Mouse (Mus musculus) adrenal gland, adult 2 months (tissue): Measurements from ENCODE around the gene Nup210. TPM values are rescaled to one million over a fixed set of nuclear protein-coding genes. Genes with fewer than 3 reads are reported as not detected.

Source experiments
- DNase-seq: peaks from one replicate; pipeline ENCODE4 v3.0.0; 2021
- polyA plus RNA-seq: library from polyadenylated mRNA; depleted of rRNA; stranded (reverse); fragments of >200 nt; gene quantifications from 2 replicates; pipeline ENCODE4 v1.2.3, GENCODE M21; 2012
- total RNA-seq, 2 experiments: library from RNA; stranded (reverse); gene quantifications; 2 replicates each; pipeline ENCODE4 v1.2.3; 2021

Gene Nup210
- total and polyA plus RNA-seq, 3 experiments: 4.1 to 6.7 (median 4.5) TPM

GRCm38 (mm10) chr6:91020810-91021209, 95.8 kb downstream of the Nup210 start:
- DNase-seq: no peak

DNA sequence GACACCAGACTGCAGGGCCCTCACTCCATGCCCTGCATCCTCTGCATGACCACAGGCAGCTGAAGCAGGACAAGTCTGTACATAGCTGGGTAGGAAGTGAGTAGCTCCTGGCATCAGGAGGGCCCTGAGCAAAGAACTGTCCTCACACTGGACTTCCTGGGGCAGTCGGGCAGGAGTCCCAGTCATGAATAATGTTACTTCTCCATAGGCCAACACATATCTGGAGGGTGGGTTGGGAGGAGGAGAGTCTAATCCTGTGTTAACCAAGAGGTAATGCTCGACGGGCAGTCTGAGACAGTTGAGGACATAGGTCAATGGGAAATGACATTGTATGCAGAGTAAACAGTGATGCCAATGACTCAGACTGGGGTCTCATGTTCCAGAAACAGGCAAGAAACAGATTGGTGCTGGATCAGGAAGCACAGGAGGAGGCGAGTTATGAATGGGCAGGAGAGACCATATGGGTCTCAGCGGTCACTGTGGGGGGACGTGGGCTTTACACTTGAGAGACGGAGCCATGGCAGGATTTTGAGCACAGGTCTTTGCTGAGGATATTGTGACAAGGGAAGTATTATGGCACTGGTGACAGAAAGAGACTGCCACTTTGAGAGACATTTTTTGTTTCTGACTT, 99.9 kb downstream of the Nup210 start:
- DNase-seq: no peak

DNA sequence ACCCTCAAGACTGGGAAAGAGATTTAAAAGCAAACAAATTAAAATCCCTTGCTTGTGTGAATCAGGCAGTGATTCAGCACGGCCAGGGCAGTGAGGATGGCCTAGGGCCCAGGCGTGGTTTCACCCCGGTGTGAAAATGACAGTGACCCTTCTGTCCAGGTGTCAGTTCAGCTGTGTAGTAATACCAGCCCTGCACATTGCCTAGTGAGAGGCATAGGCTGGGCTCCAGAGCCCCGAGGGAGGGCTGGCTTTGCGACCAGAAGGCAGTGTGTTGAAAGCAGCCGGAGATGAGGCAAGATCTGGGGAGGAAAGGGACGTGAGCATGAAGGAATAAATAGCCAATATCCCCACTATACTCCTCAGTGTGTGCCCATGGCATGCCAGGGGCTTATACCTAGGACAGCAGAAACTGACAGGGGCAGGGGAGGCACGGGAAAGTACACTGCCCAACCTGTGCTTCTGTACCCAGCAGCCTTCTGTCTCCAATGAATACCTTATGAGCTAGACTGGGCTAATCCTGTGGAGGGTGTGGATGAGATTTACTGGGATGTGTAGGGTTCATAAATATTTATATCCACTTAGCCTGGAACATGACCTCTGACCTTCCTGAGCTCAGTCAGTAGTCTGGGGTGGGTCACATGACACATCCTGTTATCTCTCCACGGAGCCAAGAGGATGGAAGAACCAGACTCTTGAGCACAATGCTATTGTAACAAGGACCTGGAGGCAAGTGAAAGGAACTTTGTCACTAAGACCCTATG, 102.3 kb downstream of the Nup210 start:
- DNase-seq: peak; percentile 17

- no peak for DNase-seq
These were observed 104.2 kb downstream of the Nup210 start for GRCm38 (mm10) chr6:91012458-91012857.

DNA sequence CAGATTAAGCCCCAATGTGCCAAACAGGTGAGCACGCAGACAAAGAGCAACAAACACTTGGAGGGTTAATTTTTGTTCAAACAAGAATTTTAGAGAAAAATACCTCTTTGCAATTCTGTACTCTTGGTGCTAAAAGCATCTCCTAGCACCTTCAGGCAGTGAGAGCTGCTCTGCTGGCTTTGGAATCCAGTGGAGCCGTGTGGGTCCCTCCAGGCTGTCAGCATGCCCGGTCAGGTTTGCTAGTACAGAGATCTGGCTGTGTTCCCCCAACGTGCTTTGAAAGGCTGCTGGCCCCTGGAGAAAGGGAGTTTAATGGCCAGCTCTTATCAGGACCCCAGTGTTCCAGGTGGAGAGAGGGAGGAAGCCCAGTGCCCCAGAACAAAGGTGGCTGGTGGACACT, 105.1 kb downstream of the Nup210 start:
- no peak for DNase-seq

DNA sequence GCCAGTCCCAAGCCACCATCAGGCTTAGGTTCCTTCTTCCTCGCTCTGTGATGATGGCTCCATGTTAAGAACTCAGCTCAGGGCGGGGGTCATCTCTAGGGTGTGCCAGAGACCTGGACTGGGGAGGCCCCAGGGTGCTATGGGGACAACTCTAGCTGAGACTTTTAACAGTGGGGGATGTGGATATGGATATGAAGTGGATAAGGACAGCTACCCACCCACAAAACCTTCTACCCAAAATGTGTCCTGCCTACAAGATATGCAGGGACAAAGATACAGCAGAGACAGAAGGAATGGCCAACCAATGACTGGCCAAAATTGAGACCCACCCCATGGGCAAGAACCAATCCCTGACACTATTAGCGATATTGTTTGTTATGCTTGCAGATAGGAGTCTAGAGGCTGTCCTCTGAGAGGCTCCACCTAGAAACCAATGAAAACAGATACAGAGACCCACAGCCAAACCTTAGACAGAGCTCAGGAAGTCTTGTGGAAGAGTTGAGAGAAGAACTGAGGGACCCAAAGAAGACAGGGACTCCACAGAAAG, 108.3 kb downstream of the Nup210 start:
- DNase-seq: no peak

DNA sequence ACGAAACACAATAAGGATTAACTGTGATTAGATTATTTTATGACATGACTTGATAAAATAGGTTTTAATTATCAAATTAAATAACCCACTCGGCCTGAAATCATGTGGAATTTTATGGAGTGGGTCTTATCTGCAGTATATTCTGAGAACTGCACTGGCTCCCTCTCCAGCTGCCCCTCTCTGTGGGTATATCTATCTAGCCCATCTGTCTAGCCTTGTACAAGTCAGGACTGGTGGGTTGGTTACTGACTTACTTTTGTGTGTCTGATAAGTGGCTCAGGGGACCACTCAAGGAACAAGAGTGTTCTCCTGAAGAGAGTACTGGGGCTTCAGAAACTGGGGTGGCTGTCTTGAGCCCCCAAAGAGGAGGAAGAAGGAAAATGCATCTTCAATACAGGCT, 109.4 kb downstream of the Nup210 start:
- no peak for DNase-seq

GRCm38 (mm10) chr6:91004157-91004556, 112.5 kb downstream of the Nup210 start:
- DNase-seq: no peak

DNA sequence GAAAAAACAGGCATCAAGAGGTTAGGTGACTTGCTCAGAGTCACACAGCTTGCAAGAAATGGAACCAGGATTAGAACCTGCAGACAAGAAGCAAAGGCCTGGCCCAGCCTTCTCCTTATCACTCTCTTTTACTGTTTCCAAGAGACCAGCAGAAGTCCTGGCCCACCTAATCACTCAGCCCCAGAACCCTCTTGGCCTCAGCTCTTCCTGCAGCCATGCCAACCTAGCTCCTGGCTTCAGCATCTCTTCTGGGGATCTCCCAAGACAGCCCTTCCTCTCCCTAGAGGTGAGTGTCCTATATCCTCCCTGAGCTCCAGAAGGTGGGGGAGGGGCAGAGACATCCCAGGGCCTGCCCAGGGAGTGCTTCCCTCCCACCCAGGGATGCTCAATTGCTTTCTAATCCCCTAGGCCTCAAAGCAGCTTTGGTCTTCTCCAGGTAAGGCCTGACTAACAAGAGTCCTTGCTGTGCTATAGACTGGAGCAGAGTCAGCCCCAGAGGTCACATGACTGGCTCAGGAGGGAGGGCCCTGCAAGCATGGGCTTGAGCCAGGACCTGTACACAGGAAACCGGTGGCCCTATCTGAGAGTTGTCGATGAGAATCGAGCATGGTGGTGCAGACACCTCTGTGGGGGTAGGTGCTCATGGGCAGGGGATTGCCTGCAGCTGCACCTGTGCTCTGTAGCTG, 113.2 kb downstream of the Nup210 start:
- DNase-seq: no peak

- no peak for DNase-seq
These were observed 115.1 kb downstream of the Nup210 start for GRCm38 (mm10) chr6:91001566-91001965.

DNA sequence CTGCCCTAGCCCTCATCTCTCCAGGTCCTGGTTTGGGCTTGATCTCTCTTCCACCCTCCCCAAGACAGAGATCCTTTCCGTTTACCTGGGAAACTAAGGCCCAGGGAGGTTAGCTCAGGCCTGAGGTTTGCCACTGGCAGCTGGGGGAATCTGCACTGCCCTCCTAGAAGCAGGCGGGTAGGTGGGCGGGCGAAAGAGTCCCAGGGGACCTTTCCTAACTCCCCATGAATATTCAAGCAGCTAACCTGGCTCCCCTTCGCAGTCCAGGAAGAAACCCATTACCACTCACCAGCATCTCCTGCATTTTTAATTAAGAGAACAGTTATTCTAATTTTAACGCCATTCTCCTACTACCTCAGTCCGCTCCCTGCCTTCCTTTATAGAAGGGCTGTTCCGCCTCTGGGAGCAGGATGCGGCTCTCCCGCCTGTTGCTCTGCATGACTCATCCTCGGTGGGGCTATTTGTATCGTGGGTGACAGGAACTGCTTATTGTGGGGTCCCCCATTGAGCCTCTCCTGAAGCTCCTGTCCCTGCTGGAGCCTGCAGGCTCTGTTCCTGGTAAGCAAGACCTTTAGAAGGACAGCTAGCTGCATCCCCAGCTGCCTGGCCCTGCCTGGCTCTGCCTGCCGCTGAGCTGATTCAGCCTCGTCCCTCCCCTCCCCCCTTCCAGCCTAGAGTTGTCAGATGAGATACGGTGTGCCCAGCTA, 115.7 kb downstream of the Nup210 start:
- peak; percentile 75 for DNase-seq

DNA sequence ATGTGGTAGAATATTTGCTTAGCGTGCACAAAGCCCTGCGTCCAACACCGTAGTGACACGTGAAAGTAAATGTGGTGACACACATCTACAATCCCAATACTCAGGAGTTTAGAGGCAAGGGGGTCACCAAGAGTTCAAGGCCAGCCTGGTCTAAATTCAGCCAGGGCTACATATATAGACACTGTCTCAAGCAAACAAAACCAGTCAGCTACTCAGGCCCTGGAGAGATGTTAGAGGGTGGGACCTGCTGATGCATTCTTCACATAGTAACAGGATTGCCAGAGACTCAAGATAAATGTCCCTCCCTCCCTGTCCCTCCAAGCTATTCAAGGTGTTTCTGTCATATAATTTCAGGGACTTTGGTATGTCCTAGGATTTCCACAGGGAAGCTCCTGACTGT, 117.5 kb downstream of the Nup210 start:
- no peak for DNase-seq

GRCm38 (mm10) chr6:90997025-90997424, 119.6 kb downstream of the Nup210 start:
- DNase-seq: peak; percentile 79

GRCm38 (mm10) chr6:90996181-90996580, 120.4 kb downstream of the Nup210 start:
- DNase-seq: peak; percentile 64

DNA sequence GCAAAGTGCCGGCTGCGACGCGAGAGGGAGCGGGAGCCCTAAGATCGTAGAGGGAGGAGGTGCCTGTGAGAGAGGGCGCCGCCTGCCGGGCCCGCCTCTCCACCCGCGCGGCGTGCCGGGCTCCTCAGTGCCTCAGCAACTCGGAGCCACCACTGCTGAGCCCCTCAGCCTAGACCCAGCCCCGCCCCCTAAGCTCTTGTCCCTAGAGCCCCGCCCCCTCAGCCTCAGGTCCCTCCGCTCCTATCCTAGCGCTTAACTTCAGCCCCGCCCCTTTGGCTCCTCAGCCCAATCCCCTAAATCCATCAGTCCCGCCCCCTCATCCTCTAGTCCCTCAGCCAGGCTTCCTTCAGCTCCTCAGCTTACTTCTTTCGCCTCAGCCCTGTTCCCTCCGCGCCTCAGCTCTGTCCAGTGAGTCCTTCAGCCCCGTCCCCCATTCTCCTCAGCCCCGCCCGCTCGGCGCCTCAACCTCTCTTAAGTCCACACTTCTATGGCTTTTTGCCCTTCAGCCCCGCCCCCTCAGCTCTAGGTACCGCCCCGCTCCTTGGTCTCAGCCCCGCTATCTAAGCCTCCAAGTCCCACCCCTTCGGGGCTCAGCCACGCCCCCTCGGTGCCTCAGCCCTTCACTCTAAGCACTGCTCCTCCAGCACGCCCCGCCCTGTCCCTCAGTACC, 127.8 kb downstream of the Nup210 start, which contains the start of gene Iqsec1:
Gene Iqsec1 (minus strand): TSS at position 38 of the 670 bp plus-strand sequence.
- DNase-seq: peak; percentile 93

DNA sequence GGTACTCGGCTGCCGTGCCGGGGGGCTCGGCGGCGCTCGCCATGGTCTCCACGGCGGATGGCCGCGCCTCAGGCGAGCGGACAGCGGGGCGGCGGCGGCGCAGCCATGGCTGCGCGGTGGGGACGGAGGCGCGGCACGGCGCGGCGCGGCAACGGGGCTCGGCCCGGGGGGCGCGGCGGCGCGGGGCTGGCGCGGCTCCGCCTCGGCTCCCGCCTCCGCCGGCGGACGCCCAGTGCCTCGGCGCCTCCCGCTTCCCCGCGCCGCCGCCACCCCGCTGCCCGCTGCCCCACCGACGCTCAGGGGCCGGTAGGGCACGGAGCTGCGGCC, 128.4 kb downstream of the Nup210 start:
- DNase-seq: no peak

- DNase-seq: peak; percentile 67
These were observed 128.9 kb downstream of the Nup210 start for GRCm38 (mm10) chr6:90987561-90988298.

DNA sequence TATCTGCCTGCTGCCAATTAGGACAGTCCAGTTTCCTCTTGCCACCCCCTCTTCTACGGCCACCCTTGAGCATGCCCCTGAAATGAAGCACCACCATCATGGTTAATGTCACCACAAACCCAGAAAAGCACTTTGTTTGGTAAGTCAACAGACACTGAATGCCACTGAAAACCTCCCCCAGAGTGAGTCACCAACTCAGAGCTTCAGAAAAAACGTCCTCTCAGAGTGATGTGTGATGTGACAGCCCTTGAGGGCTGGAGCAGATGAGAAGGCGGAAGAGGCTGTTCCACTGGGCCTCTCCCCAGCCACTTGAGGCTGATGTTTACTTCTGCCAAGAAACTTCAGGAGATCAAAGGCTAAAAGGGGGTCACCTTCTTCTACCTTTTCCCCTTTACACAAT, 132.5 kb downstream of the Nup210 start:
- peak; percentile 71 for DNase-seq

- no peak for DNase-seq
These were observed 142.3 kb downstream of the Nup210 start for GRCm38 (mm10) chr6:90974279-90974678.

DNA sequence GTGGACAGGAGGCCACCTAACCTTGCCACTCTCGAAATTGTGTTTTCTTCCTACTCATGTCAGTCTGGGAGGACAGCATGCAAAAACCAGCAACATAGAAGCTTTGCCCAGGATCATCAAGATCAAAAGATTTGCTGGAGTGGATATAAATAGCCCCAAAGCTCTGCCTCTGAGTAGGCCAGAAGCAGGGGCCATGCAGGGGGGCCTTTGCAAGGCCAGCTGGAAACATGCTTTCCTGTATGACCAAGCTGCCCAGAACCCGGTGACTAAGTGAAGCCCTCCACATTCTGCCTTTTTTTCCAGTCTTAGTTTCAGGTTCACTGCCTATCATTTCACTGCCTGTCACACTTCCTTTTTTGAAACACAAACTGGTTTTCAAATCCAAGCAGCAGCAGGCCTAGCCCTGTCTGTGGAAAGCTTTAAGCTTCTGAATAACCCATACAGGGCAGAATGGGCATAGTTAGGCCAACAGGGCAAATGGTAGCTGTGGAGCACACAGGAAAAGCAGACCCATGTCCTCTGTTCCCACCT, 147.2 kb downstream of the Nup210 start:
- DNase-seq: peak; percentile 41
